Mouse (Mus musculus): ENCODE data around the gene Perp. TPM values are rescaled to one million over a fixed set of nuclear protein-coding genes. Genes with fewer than 3 reads are reported as not detected.

Gene Perp
- total RNA-seq (2021), result 1 to 10 TPM; 2.9 to 3.7 TPM

GRCm38 (mm10) chr10:18844441-18845286 is at the start of gene Perp:
Perp (plus strand) TSS chr10:18845020.
- DNase-seq (ENCODE audit: extremely low spot score in 1 of 2, low spot score in 1 of 2), result peak in 1 of 2 experiments; percentile 10

DNA sequence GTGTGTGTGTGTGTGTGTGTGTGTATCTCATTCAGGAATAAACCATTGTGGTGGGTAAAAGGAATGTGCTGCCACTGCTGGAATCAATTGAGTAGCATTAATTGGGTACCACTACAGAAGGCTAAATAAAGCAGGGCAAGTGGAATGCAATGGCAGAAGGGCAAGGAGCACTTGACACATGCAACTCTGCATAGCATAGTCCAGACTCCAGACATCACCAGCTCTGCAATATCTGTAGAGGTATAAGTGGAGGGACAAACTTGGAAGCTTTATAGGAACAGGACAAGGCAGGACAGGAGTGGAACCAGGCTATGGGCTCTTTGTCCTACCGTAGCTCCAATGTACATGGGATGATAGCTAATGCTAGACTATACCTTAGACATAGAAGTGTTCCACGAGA is 33.1 kb upstream of the Perp start:
- no peak for DNase-seq (ENCODE audit: extremely low spot score in 1 of 2, low spot score in 1 of 2)

- no peak for DNase-seq (ENCODE audit: extremely low spot score in 1 of 2, low spot score in 1 of 2)
These were observed 28.3 kb upstream of the Perp start for GRCm38 (mm10) chr10:18816560-18816959.

DNA sequence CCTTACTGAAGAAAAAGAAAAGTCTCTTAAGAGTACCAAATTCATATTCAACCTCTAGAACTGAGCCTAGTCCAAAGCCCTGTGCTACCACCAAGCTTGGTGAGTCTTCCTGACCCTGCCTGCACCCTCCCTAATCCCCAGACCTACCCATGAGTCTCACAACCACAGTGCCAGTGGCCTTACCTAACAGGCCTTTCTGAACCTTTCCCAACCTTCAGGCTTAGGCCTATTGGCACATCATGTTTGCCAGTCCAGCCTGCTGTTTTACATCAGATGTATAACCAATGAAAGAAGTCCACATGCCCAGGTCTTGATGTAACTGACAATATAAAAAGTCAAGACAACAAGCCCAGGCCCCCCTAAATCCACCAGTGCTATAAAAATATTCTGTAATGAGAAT is 19.7 kb upstream of the Perp start:
- no peak for DNase-seq (ENCODE audit: extremely low spot score in 1 of 2, low spot score in 1 of 2)

GRCm38 (mm10) chr10:18826107-18826506 is 18.7 kb upstream of the Perp start:
- DNase-seq (ENCODE audit: extremely low spot score in 1 of 2, low spot score in 1 of 2), result no peak

DNA sequence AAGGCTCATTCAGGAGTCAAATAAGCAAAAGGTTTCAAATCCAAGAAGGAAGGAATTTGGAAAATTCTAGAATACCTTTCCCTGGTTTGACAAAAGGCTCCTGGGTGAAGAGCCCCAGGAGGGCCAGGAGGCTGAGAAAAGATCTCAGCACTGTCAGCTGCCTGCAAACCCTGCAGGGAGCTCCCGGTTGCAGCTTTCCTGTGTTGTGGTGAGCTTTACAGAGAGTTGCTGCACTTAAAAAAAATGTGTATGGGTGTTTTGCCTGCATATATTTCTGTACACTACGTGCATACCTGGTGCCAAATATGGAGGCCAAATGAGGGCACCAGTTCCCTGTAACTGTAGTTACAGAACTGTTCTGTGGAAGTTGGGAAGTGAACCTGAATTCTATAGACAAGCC is 16.9 kb upstream of the Perp start:
- DNase-seq (ENCODE audit: extremely low spot score in 1 of 2, low spot score in 1 of 2), result no peak

DNA sequence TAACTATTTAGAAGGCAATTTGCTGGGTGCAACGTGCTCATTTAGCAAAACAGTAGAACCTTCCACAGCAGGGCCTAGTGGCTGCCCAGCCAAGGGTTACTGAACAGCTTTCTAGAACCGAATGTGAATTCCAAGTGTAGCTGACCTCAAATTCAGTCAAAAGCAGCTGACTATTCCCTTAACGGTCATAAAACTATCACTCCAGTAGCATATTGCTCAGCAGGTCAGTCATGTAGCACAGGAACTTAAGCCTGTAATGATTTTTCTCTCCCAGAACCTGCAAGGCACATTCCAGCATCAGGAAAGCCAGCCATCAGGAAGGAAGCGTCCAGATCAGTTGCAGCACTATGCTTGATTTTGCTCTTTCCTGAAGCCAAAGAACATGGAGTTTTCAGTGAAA is 14.5 kb upstream of the Perp start:
- no peak for DNase-seq (ENCODE audit: extremely low spot score in 1 of 2, low spot score in 1 of 2)

DNA sequence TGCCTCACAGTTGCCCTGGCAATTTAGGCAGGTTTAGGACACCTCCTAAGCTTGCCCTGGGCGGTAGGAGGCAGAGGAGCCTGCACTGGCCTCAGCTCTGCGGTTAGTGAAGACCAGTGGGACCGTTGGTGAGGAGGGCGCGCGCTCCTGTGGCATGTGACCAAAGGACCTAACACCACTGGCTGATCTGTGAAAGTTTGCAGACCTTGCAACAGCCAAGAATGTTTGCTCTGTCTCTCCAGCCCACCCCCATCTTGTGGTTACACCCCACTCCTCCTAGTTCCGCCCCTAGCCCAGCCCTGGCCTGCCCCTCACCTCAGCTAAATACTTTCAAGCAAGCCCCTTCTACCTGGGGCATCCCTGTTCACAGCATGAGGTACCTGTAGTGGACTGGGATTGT is 13.0 kb upstream of the Perp start:
- no peak for DNase-seq (ENCODE audit: extremely low spot score in 1 of 2, low spot score in 1 of 2)

GRCm38 (mm10) chr10:18834389-18834788 is 10.4 kb upstream of the Perp start:
- no peak for DNase-seq (ENCODE audit: extremely low spot score in 1 of 2, low spot score in 1 of 2)

DNA sequence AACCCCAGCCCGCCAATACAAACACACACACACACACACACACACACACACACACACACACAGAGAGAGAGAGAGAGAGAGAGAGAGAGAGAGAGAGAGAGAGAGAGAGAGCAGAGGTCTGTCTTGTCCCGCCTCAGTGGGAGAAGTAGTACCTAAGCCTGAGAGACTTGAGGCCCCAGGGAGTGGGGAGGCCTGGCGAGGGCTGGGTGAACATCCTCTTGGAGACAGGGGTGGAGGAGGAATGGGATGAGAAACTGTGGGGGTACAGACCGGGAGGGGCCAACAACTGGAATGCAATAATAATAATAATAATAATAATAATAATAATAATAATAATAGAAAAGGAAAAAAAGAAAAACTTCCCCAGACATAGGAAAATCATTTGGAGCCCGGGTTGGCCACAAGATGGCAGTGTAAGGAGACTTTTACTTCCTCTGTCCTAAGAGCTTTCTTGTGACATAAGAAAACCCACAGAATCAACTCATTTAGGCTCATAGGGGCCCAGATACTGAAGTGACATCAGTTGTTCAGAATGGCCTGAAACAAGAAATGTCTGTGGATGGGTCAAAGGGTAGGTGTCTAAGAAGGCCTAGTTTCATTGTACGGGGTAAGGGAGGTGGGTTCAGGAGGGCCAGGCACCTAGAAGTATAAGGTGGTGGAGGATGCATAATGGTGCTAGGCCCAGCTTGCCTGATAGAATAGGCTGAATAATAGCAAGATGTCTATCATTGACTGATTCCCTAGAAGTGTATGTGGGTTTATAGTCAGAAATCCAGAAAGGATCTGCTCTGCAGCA is 8.9 kb upstream of the Perp start:
- peak; percentile 15 to 61 for DNase-seq (ENCODE audit: extremely low spot score in 1 of 2, low spot score in 1 of 2)

- DNase-seq (ENCODE audit: extremely low spot score in 1 of 2, low spot score in 1 of 2), result no peak
These were observed 5.3 kb upstream of the Perp start for GRCm38 (mm10) chr10:18839530-18839929.

DNA sequence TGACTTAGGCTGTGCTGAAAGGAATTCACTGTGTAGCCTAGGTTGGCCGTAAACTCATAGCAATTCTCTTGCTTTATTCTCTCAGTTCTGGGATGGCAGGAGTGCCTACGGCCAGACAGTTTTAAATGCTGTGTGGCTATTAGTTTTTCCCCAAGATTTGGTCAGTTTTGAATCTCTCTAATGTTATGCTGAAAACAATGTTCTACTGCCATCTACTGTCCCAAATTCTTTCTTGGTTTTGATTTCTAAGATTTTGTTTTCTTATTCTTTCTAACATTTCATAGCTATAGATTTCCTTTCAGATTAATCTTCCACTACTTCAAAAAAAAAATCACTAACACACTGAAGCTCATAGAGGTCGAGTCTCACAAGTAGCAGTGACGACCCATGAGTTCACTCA is 4.1 kb upstream of the Perp start:
- no peak for DNase-seq (ENCODE audit: extremely low spot score in 1 of 2, low spot score in 1 of 2)

- no peak for DNase-seq (ENCODE audit: extremely low spot score in 1 of 2, low spot score in 1 of 2)
These were observed 455 bp downstream of the Perp start for GRCm38 (mm10) chr10:18845287-18845662.

DNA sequence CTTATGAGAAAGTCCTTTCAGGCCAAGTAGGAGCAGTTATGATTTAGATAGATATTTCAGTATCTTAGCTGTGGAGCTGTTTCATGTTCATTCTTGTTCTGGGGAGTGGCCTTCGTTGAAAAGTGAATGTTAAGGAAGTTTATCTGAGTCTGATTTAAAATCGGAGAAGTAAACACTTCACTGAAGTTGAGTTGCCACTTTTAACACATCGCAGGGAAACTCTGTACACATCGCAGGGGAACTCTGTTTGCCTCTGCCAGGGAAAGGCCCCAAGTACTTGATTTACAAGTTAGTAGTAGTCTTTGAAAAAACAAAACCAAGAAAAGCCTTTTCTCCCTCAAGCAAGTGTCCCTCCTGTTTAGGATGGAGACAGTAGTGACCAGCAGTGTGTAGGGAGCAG is 891 bp downstream of the Perp start:
- no peak for DNase-seq (ENCODE audit: extremely low spot score in 1 of 2, low spot score in 1 of 2)

- no peak for DNase-seq (ENCODE audit: extremely low spot score in 1 of 2, low spot score in 1 of 2)
These were observed 1.8 kb downstream of the Perp start for GRCm38 (mm10) chr10:18846474-18847264.

DNA sequence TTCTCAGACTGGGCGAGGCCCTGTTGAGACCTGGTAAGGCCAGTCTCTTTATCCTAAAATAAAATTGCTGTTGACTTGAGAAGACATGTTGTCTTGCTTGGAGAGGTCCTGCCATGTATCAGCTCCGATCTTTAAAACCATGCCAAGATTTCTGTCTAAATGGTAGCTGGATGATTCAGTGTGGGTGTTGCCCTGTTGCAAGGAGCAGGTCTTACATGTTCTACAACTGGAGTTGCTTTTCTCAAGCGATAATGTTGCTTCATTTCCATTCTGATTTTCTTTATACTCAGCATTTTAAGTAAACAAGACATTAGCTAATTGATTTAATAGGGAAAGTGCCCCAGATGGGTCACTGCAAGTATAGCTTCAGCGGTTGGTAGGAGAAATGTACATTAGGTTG is 5.4 kb downstream of the Perp start:
- DNase-seq (ENCODE audit: extremely low spot score in 1 of 2, low spot score in 1 of 2), result no peak

DNA sequence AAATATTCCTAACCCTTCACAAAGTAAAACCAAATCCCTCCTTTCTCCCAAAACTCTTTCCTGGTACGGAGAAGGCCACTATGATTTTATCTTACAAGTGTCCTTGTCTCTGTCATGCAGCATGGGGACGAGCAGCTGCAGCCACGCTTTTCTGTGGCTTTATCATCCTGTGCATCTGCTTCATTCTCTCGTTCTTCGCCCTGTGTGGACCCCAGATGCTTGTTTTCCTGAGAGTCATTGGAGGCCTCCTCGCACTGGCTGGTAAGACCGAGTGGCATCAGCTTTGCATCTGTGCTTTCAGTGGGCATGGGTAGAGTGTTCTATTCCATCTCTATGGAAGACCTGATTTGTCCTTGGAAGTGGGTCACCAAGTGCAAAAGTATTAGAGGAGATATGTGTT is 8.6 kb downstream of the Perp start:
- DNase-seq (ENCODE audit: extremely low spot score in 1 of 2, low spot score in 1 of 2), result no peak

- no peak for DNase-seq (ENCODE audit: extremely low spot score in 1 of 2, low spot score in 1 of 2)
These were observed 12.4 kb downstream of the Perp start for GRCm38 (mm10) chr10:18857244-18857643.

DNA sequence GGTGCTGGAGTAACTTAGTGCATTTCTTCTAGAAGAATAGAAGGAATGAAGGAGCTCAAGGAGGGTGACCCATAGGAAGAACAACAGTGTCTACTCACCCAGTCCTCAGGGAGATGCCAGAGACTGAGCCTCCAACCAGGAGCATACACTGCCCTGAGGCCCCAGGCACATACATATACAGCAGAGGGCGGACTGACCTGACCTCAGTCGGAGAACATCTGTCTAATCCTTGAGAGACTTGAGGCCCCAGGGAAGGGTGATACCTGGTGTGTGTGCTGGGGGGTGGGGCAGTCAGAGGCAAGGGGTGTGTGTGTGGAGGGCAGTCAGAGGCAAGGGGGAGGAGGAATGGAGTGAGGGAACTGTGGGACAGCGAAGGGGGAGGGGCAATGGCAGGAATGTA is 14.8 kb downstream of the Perp start:
- no peak for DNase-seq (ENCODE audit: extremely low spot score in 1 of 2, low spot score in 1 of 2)

- no peak for DNase-seq (ENCODE audit: extremely low spot score in 1 of 2, low spot score in 1 of 2)
These were observed 15.5 kb downstream of the Perp start for GRCm38 (mm10) chr10:18860119-18860824.
